In the genomic region with DNA sequence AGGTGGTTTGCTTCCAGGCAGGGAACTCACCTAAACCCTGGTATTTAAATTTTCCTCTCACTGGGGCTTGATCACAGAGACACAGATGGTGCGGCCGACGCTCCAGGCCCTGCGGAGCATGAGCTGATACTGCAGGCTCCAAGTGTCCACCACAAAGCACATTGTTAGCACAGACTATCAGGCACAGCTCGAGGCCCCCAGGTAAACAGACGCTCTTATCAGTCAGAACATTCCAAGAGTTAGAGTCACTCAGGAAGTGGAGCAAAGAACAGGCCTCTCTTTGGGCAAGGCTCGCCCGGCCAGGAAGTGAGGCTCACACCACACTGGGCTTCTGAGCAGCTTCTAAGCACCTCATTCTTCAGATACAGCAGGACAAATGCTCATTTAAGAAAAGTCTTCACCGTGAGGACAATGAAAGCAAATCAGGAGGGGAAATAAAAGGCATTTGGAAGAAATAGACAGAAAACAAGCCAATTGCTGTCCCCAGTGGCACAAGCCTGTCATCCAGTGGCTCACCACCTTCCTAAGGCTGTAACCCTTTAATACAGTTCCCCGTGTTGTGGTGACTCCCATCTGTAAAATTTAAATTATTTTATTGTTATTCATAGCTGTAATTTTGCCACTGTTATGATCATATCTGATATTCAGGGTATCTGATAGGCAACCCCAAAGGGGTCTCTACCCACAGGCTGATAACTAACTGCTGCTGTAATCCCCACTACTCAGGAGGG, we compare ENCODE assay signal across 10 mouse cellular contexts. TPM values are rescaled to one million over a fixed set of nuclear protein-coding genes. Genes with fewer than 3 reads are reported as not detected.
DNase-seq lines count a peak whose midpoint lies in the region; ATAC-seq and TF ChIP-seq lines count a peak whose summit lies in the region.
"Had no signal": no experiment of that assay in that cellular context is flagged by ENCODE, and none has a peak within 500 bp of the region (broad histone marks: within the 10 kb centered on the region; RNA-seq: fewer than 3 reads in every experiment).

No protein-coding gene starts in this region.

- H3K27me3 ChIP-seq in heart, embryonic 10.5 days (ENCODE audit: insufficient read depth, poor library complexity, severe bottlenecking) = no peaks in the 10 kb centered on the region
- no peaks in the 10 kb centered on the region for H3K27me3 ChIP-seq in heart, embryonic 14.5 days (ENCODE audit: control insufficient read depth, insufficient read depth, low read length)
- no peaks in the 10 kb centered on the region for H3K27me3 ChIP-seq in liver, embryonic 15.5 days
- no peaks in the 10 kb centered on the region for H3K27me3 ChIP-seq in hindbrain, postnatal 0 days (ENCODE audit: insufficient read depth, low read length)
- H3K27me3 ChIP-seq: embryonic facial prominence, embryonic 12.5 days had no signal

- H3K4me2 ChIP-seq in heart, embryonic 14.5 days (ENCODE audit: low read length) = no peak overlapping the region
- H3K4me2 ChIP-seq in liver, embryonic 15.5 days = no peak overlapping the region
- no peak overlapping the region for H3K4me2 ChIP-seq in hindbrain, postnatal 0 days (ENCODE audit: low read depth, low read length)
- H3K4me2 ChIP-seq: embryonic facial prominence, embryonic 12.5 days had no signal

- DNase-seq in heart, embryonic 10.5 days (ENCODE audit: low spot score) = peak; percentile 86
- no peak for DNase-seq in heart, postnatal 4 days
- no peak for DNase-seq in hindbrain, postnatal 0 days (ENCODE audit: low spot score)
- DNase-seq in frontal cortex, postnatal 10 days (ENCODE audit: low spot score in 2 of 2) = no peak
- no peak for DNase-seq in left cerebral cortex, postnatal 10 days (ENCODE audit: extremely low spot score in 1 of 2, low spot score in 2 of 2)

- 9% methylated on average over 10 of the region's 10 CpGs for WGBS in heart, embryonic 10.5 days
- 14% methylated on average over 10 of the region's 10 CpGs for WGBS in heart, embryonic 14.5 days
- WGBS in liver, embryonic 15.5 days (ENCODE audit: insufficient replicate concordance) = 10% methylated on average over 10 of the region's 10 CpGs
- WGBS in hindbrain, postnatal 0 days = 69% methylated on average over 10 of the region's 10 CpGs

- intact Hi-C loops in left cerebral cortex, postnatal 10 days (cut with DNase I) = no loop called here

- no peaks in the 10 kb centered on the region for H3K9me3 ChIP-seq in heart, embryonic 10.5 days
- H3K9me3 ChIP-seq in heart, embryonic 14.5 days (ENCODE audit: control insufficient read depth, low read length) = no peaks in the 10 kb centered on the region
- H3K9me3 ChIP-seq in liver, embryonic 15.5 days (replicated peaks) = no peaks in the 10 kb centered on the region
- no peaks in the 10 kb centered on the region for H3K9me3 ChIP-seq in hindbrain, postnatal 0 days (ENCODE audit: low read length)
- H3K9me3 ChIP-seq: embryonic facial prominence, embryonic 12.5 days had no signal

- peak; percentile 31; the same call in 1 of the 2 replicates for ATAC-seq in heart, embryonic 14.5 days (ENCODE audit: insufficient number of reproducible peaks, insufficient read depth, low FRiP score, low read depth)
- peak; percentile 70 for ATAC-seq in liver, embryonic 15.5 days (ENCODE audit: insufficient read depth)
- peak; percentile 90 for ATAC-seq in megakaryocyte-erythroid progenitor cell, adult 5-6 weeks (replicated peaks; ENCODE audit: low FRiP score, low TSS enrichment, poor library complexity, severe bottlenecking)
- no peak for ATAC-seq in hindbrain, postnatal 0 days
- ATAC-seq: hindbrain, embryonic 16.5 days had no signal

- no peaks in the 10 kb centered on the region for H3K36me3 ChIP-seq in heart, embryonic 10.5 days
- H3K36me3 ChIP-seq in heart, embryonic 14.5 days (ENCODE audit: control insufficient read depth, insufficient read depth, low read length) = no peaks in the 10 kb centered on the region
- H3K36me3 ChIP-seq in liver, embryonic 15.5 days (replicated peaks) = no peaks in the 10 kb centered on the region
- no peaks in the 10 kb centered on the region for H3K36me3 ChIP-seq in hindbrain, postnatal 0 days (ENCODE audit: insufficient read depth, low read length)
- H3K36me3 ChIP-seq: embryonic facial prominence, embryonic 12.5 days had no signal

- no peak overlapping the region for H3K4me3 ChIP-seq in heart, embryonic 10.5 days
- no peak overlapping the region for H3K4me3 ChIP-seq in heart, embryonic 14.5 days (ENCODE audit: control insufficient read depth in 1 of 2, insufficient read depth in 1 of 2, low read depth in 1 of 2, low read length in 2 of 2)
- H3K4me3 ChIP-seq in liver, embryonic 15.5 days (replicated peaks) = no peak overlapping the region
- no peak overlapping the region for H3K4me3 ChIP-seq in hindbrain, postnatal 0 days (ENCODE audit: low read length)
- H3K4me3 ChIP-seq: embryonic facial prominence, embryonic 12.5 days had no signal

- no peak overlapping the region for H3K9ac ChIP-seq in heart, embryonic 14.5 days (ENCODE audit: low read length)
- H3K9ac ChIP-seq in liver, embryonic 15.5 days = no peak overlapping the region; the same call in 1 of the 2 replicates
- no peak overlapping the region for H3K9ac ChIP-seq in hindbrain, postnatal 0 days (replicated peaks; ENCODE audit: low read length)
- H3K9ac ChIP-seq: embryonic facial prominence, embryonic 12.5 days had no signal

- peaks cover 9% of the 10 kb centered on the region for H3K4me1 ChIP-seq in heart, embryonic 10.5 days
- H3K4me1 ChIP-seq in heart, embryonic 14.5 days (ENCODE audit: control insufficient read depth in 2 of 2, insufficient read depth in 2 of 2, low read length in 2 of 2) = peaks cover 4% of the 10 kb centered on the region in 2 experiments; a peak in 2 of 4 replicates
- H3K4me1 ChIP-seq in liver, embryonic 15.5 days (replicated peaks) = peaks cover 13% of the 10 kb centered on the region
- no peaks in the 10 kb centered on the region for H3K4me1 ChIP-seq in hindbrain, postnatal 0 days (ENCODE audit: insufficient read depth, low read length)
- H3K4me1 ChIP-seq: embryonic facial prominence, embryonic 12.5 days had no signal

- peak overlapping the region; percentile 80 for H3K27ac ChIP-seq in heart, embryonic 10.5 days
- H3K27ac ChIP-seq in heart, embryonic 14.5 days (replicated peaks in 1 of 2; ENCODE audit: control insufficient read depth in 1 of 2, insufficient read depth in 1 of 2, low read depth in 2 of 2, low read length in 2 of 2) = peak overlapping the region; percentile 10 to 64; a peak in 2 of 4 replicates
- H3K27ac ChIP-seq in liver, embryonic 15.5 days (replicated peaks) = no peak overlapping the region
- H3K27ac ChIP-seq in hindbrain, postnatal 0 days = no peak overlapping the region
- H3K27ac ChIP-seq: embryonic facial prominence, embryonic 12.5 days had no signal

- TF ChIP-seq CTCF in hindbrain, postnatal 0 days (IDR thresholded peaks at IDR 0.05; ENCODE audit: low read depth) = no peak

RNA-seq across cellular contexts. Expression of gene Trim33, which starts 22.8 kb away (rescaled TPM):
- 19.0 and 22.2 TPM in 2 replicates for polyA plus RNA-seq in heart, embryonic 10.5 days (2016; fragmentation: Nextera tagmentation; extraction: Ambion mirVana)
- total RNA-seq in heart, postnatal 4 days (2021) = 10 to 100 TPM; 24.3 to 25.1 TPM
- polyA plus RNA-seq in heart, embryonic 14.5 days (2014; fragmentation: Nextera tagmentation; extraction: Ambion mirVana) = 13.8 and 15.3 TPM in 2 replicates
- polyA plus RNA-seq in liver, embryonic 15.5 days (2015; fragmentation: Nextera tagmentation; extraction: Ambion mirVana) = 5.2 and 5.8 TPM in 2 replicates
- 87.1 and 90.4 TPM in 2 replicates for total RNA-seq in megakaryocyte-erythroid progenitor cell, adult 5-6 weeks (2014; fragmentation: Nextera tagmentation)
- total RNA-seq in megakaryocyte-erythroid progenitor cell, adult 5-6 weeks (2017) = 68.0 and 93.9 TPM in 2 replicates
- total RNA-seq in hindbrain, postnatal 0 days (2014; rRNA removed) = 45.9 and 63.3 TPM in 2 replicates
- polyA plus RNA-seq in hindbrain, postnatal 0 days (2015; fragmentation: Nextera tagmentation; extraction: Ambion mirVana) = 19.3 and 19.9 TPM in 2 replicates
- total RNA-seq in left cerebral cortex, postnatal 10 days (2021) = 10 to 100 TPM; 58.9 to 60.2 TPM

Comparison
In these comparisons a context has a peak if more than half of its experiments do, and no peak if none do; other contexts are left out.
1. H3K27ac ChIP-seq: peak in heart, embryonic 10.5 days (single experiment) and heart, embryonic 14.5 days (2 of 2); none in liver, embryonic 15.5 days (single experiment) and hindbrain, postnatal 0 days (single experiment).